Mouse (Mus musculus): ENCODE measurements around the gene Tmem150c. TPM values are rescaled to one million over a fixed set of nuclear protein-coding genes. Genes with fewer than 3 reads are reported as not detected.
A peak's percentile ranks its signal among the peaks of the same experiment; 100 is the strongest.

The Tmem150c gene
- polyA plus RNA-seq, 1 experiment from 2014 or later, result 18.4 TPM

GRCm38 (mm10) chr5:100162857-100163256 is 3.2 kb upstream of the Tmem150c start:
- no peak for ATAC-seq (replicated peaks; ENCODE audit: low FRiP score)
- no peak overlapping the region for H3K4me2 ChIP-seq
- H3K27me3 ChIP-seq, result peaks cover 20% of the 10 kb centered on the region
- no peaks in the 10 kb centered on the region for H3K36me3 ChIP-seq
- peaks cover 39% of the 10 kb centered on the region for H3K4me1 ChIP-seq
- 64% methylated on average over 3 of the region's 3 CpGs for WGBS
- no peak overlapping the region for H3K27ac ChIP-seq
- H3K4me3 ChIP-seq (replicated peaks), result no peak overlapping the region
- no peaks in the 10 kb centered on the region for H3K9me3 ChIP-seq (replicated peaks)
- no peak overlapping the region for H3K9ac ChIP-seq

GRCm38 (mm10) chr5:100162053-100162452 is 2.4 kb upstream of the Tmem150c start:
- no peaks in the 10 kb centered on the region for H3K9me3 ChIP-seq (replicated peaks)
- no peak overlapping the region for H3K4me3 ChIP-seq (replicated peaks)
- H3K36me3 ChIP-seq, result no peaks in the 10 kb centered on the region
- no peak overlapping the region for H3K9ac ChIP-seq
- no peak overlapping the region for H3K4me2 ChIP-seq
- 85% methylated on average over 1 of the region's 1 CpGs for WGBS
- no peak for ATAC-seq (replicated peaks; ENCODE audit: low FRiP score)
- peaks cover 26% of the 10 kb centered on the region for H3K27me3 ChIP-seq
- H3K27ac ChIP-seq, result no peak overlapping the region
- H3K4me1 ChIP-seq, result peaks cover 34% of the 10 kb centered on the region

GRCm38 (mm10) chr5:100158791-100159637 is 594 bp downstream of the Tmem150c start:
- peaks cover 22% of the 10 kb centered on the region for H3K4me1 ChIP-seq
- H3K4me2 ChIP-seq, result peak overlapping the region; percentile 99
- peaks cover 31% of the 10 kb centered on the region for H3K27me3 ChIP-seq
- WGBS, result under 1% methylated on average over 84 of the region's 101 CpGs
- H3K36me3 ChIP-seq, result no peaks in the 10 kb centered on the region
- H3K4me3 ChIP-seq (replicated peaks), result peak overlapping the region; percentile 78
- peak overlapping the region; percentile 73 for H3K27ac ChIP-seq
- H3K9ac ChIP-seq, result peak overlapping the region; percentile 68
- ATAC-seq (replicated peaks; ENCODE audit: low FRiP score), result peak; percentile 85
- H3K9me3 ChIP-seq (replicated peaks), result no peaks in the 10 kb centered on the region

GRCm38 (mm10) chr5:100158301-100158700 is 1.3 kb downstream of the Tmem150c start:
- Histone ChIP-seq H3K36me3 (no peaks in the 10 kb centered on the region), H3K9me3 (replicated peaks) (no peaks in the 10 kb centered on the region), H3K4me2 (peak overlapping the region; percentile 99), H3K27ac (0 out of 2 replicates have a peak overlapping the region, but pooled peaks have one; percentile 73), H3K9ac (peak overlapping the region; percentile 68), H3K4me1 (peaks cover 22% of the 10 kb centered on the region), H3K4me3 (replicated peaks) (peak overlapping the region; percentile 78), H3K27me3 (peaks cover 31% of the 10 kb centered on the region)
- ATAC-seq (replicated peaks; ENCODE audit: low FRiP score), result no peak; the same call in 1 of the 2 replicates
- 12% methylated on average over 13 of the region's 13 CpGs for whole genome bisulfite sequencing

GRCm38 (mm10) chr5:100155646-100156045 is 4.0 kb downstream of the Tmem150c start:
- no peak overlapping the region for H3K9ac ChIP-seq
- peaks cover 22% of the 10 kb centered on the region for H3K4me1 ChIP-seq
- no peaks in the 10 kb centered on the region for H3K36me3 ChIP-seq
- no peak for ATAC-seq (replicated peaks; ENCODE audit: low FRiP score)
- no peak overlapping the region for H3K27ac ChIP-seq
- H3K27me3 ChIP-seq, result peaks cover 31% of the 10 kb centered on the region
- no peaks in the 10 kb centered on the region for H3K9me3 ChIP-seq (replicated peaks)
- 60% methylated on average over 6 of the region's 6 CpGs for WGBS
- no peak overlapping the region for H3K4me2 ChIP-seq
- H3K4me3 ChIP-seq (replicated peaks), result no peak overlapping the region

- WGBS, result 66% methylated on average over 3 of the region's 3 CpGs
- ATAC-seq (replicated peaks; ENCODE audit: low FRiP score), result no peak
- Histone ChIP-seq H3K27ac (no peak overlapping the region), H3K9ac (no peak overlapping the region), H3K4me1 (no peaks in the 10 kb centered on the region), H3K9me3 (replicated peaks) (no peaks in the 10 kb centered on the region), H3K4me2 (no peak overlapping the region), H3K36me3 (no peaks in the 10 kb centered on the region), H3K27me3 (no peaks in the 10 kb centered on the region; the same call in 1 of the 2 replicates), H3K4me3 (replicated peaks) (no peak overlapping the region)
Observed at GRCm38 (mm10) chr5:100149967-100150366, 9.6 kb downstream of the Tmem150c start.

GRCm38 (mm10) chr5:100144836-100145235 is 14.8 kb downstream of the Tmem150c start:
- H3K27me3 ChIP-seq, result no peaks in the 10 kb centered on the region
- no peak for ATAC-seq (replicated peaks; ENCODE audit: low FRiP score)
- H3K4me3 ChIP-seq (replicated peaks), result no peak overlapping the region
- H3K9me3 ChIP-seq (replicated peaks), result no peaks in the 10 kb centered on the region
- H3K4me2 ChIP-seq, result no peak overlapping the region
- no peak overlapping the region for H3K9ac ChIP-seq
- no peaks in the 10 kb centered on the region for H3K36me3 ChIP-seq
- H3K4me1 ChIP-seq, result no peaks in the 10 kb centered on the region
- no peak overlapping the region for H3K27ac ChIP-seq
- WGBS, result 78% methylated on average over 7 of the region's 7 CpGs

- H3K4me3 ChIP-seq (replicated peaks), result no peak overlapping the region
- peaks cover 27% of the 10 kb centered on the region for H3K4me1 ChIP-seq
- no peak overlapping the region for H3K9ac ChIP-seq
- H3K4me2 ChIP-seq, result no peak overlapping the region
- peak overlapping the region; percentile 83 for H3K27ac ChIP-seq
- 36% methylated on average over 8 of the region's 8 CpGs for WGBS
- no peaks in the 10 kb centered on the region for H3K36me3 ChIP-seq
- H3K9me3 ChIP-seq (replicated peaks), result no peaks in the 10 kb centered on the region
- H3K27me3 ChIP-seq, result no peaks in the 10 kb centered on the region
- 0 out of 2 replicates have a peak, but pooled peaks have one; percentile 27 for ATAC-seq (replicated peaks; ENCODE audit: low FRiP score)
Observed at GRCm38 (mm10) chr5:100127283-100127682, 32.3 kb downstream of the Tmem150c start.

- 29% methylated on average over 12 of the region's 12 CpGs for WGBS
- peak overlapping the region; percentile 83 for H3K27ac ChIP-seq
- ATAC-seq (replicated peaks; ENCODE audit: low FRiP score), result peak; percentile 70
Observed at GRCm38 (mm10) chr5:100125409-100126123, 34.0 kb downstream of the Tmem150c start.

GRCm38 (mm10) chr5:100124530-100124929 is 35.1 kb downstream of the Tmem150c start:
- ATAC-seq (replicated peaks; ENCODE audit: low FRiP score), result peak; percentile 59
- Histone ChIP-seq H3K4me3 (replicated peaks) (no peak overlapping the region), H3K36me3 (no peaks in the 10 kb centered on the region), H3K9me3 (replicated peaks) (no peaks in the 10 kb centered on the region), H3K27me3 (peaks cover 12% of the 10 kb centered on the region; the same call in 1 of the 2 replicates), H3K4me2 (no peak overlapping the region), H3K4me1 (peaks cover 37% of the 10 kb centered on the region), H3K27ac (0 out of 2 replicates have a peak overlapping the region, but pooled peaks have one; percentile 54), H3K9ac (no peak overlapping the region)
- WGBS, result 38% methylated on average over 1 of the region's 1 CpGs

More at GRCm38 (mm10) chr5:100125409-100126123, 34.0 kb downstream of the Tmem150c start:
- Histone ChIP-seq H3K9ac (no peak overlapping the region), H3K27me3 (peaks cover 6% of the 10 kb centered on the region; the same call in 1 of the 2 replicates), H3K9me3 (replicated peaks) (no peaks in the 10 kb centered on the region), H3K36me3 (no peaks in the 10 kb centered on the region), H3K4me1 (peaks cover 34% of the 10 kb centered on the region), H3K4me3 (replicated peaks) (no peak overlapping the region), H3K4me2 (no peak overlapping the region)

- WGBS, result 68% methylated on average over 7 of the region's 7 CpGs
- no peak overlapping the region for H3K4me2 ChIP-seq
- ATAC-seq (replicated peaks; ENCODE audit: low FRiP score), result no peak
Observed at GRCm38 (mm10) chr5:100123283-100123682, 36.3 kb downstream of the Tmem150c start.

GRCm38 (mm10) chr5:100121170-100121569 is 38.4 kb downstream of the Tmem150c start:
- 49% methylated on average over 7 of the region's 7 CpGs for WGBS
- peaks cover 19% of the 10 kb centered on the region; the same call in 1 of the 2 replicates for H3K27me3 ChIP-seq
- no peak for ATAC-seq (replicated peaks; ENCODE audit: low FRiP score)
- 0 out of 2 replicates have a peak overlapping the region, but pooled peaks have one; percentile 15 for H3K4me3 ChIP-seq (replicated peaks)
- no peak overlapping the region for H3K9ac ChIP-seq
- no peaks in the 10 kb centered on the region for H3K36me3 ChIP-seq
- no peak overlapping the region for H3K27ac ChIP-seq
- H3K4me1 ChIP-seq, result peaks cover 23% of the 10 kb centered on the region
- H3K9me3 ChIP-seq (replicated peaks), result no peaks in the 10 kb centered on the region
- H3K4me2 ChIP-seq, result peak overlapping the region; percentile 42

More at GRCm38 (mm10) chr5:100123283-100123682, 36.3 kb downstream of the Tmem150c start:
- Histone ChIP-seq H3K4me1 (peaks cover 37% of the 10 kb centered on the region), H3K4me3 (replicated peaks) (no peak overlapping the region), H3K36me3 (no peaks in the 10 kb centered on the region), H3K27me3 (peaks cover 19% of the 10 kb centered on the region; the same call in 1 of the 2 replicates), H3K9me3 (replicated peaks) (no peaks in the 10 kb centered on the region), H3K9ac (no peak overlapping the region), H3K27ac (no peak overlapping the region)

Data from kidney, embryonic 15.5 days (tissue).